Mouse (Mus musculus): ENCODE measurements around the gene Ezh1.

Gene Ezh1

DNA sequence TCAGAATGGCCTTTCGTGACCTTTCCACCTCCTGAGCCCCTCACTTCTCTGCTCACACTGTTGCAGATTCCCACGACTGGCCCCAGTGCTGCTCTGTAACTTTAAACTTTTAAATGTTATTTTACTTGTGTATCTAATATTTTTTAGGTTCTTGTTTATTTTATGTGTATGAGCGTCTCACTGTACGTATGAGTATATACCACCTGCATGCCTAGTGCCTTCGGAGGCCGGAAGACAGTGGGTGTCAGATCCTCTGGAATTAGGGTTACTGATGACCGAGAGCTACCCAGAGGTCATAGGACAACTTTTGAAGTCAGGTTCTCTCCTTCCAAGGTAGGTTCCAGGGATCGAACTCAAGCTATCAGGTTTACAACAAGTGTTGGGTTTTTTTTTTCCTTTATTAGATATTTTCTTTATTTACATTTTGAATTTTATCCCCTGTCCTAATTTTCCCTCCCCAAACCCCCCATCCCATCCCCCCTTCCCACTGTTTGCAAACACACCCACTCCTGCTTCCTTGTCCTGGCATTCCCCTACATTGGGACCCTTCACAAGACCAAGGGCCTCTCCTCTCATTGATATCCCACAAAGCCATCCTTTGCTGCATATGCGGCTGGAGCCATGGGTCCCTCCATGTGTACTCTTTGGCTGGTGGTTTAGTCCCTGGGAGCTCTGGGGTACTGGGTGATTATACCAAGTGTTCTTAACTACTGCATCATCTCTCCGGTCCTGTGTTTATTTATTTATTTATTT, 83.9 kb downstream of the Ezh1 start:
- no peak for DNase-seq (ENCODE audit: low spot score)
